In genomic region chr10:18844441-18845286, GRCm38 (mm10) we compare ENCODE assay signal across 8 mouse cellular contexts. TPM values are rescaled to one million over a fixed set of nuclear protein-coding genes. Genes with fewer than 3 reads are reported as not detected.
DNase-seq lines count a peak whose midpoint lies in the region; ATAC-seq and TF ChIP-seq lines count a peak whose summit lies in the region.

Gene Perp (plus strand): TSS chr10:18845020.

- H3K36me3 ChIP-seq in spleen, adult 2 months (ENCODE audit: control insufficient read depth, insufficient read depth, low read length): no peaks in the 10 kb centered on the region
- H3K36me3 ChIP-seq in heart, embryonic 11.5 days (ENCODE audit: control insufficient read depth, insufficient read depth, low read length): no peaks in the 10 kb centered on the region
- no peaks in the 10 kb centered on the region for H3K36me3 ChIP-seq in neural tube, embryonic 14.5 days (ENCODE audit: control insufficient read depth, insufficient read depth, low read length)

- peaks cover 7% of the 10 kb centered on the region; the same call in 1 of the 2 replicates for H3K4me1 ChIP-seq in spleen, adult 2 months (ENCODE audit: control insufficient read depth, insufficient read depth, insufficient read length)
- H3K4me1 ChIP-seq in cortical plate, adult 2 months (ENCODE audit: control insufficient read depth, insufficient read depth, low read length): no peaks in the 10 kb centered on the region
- no peaks in the 10 kb centered on the region; the same call in 1 of the 2 replicates for H3K4me1 ChIP-seq in heart, embryonic 11.5 days (ENCODE audit: control insufficient read depth, insufficient read depth, low read length)
- H3K4me1 ChIP-seq in lung, adult 2 months (ENCODE audit: control insufficient read depth, insufficient read depth, low read length): no peaks in the 10 kb centered on the region
- H3K4me1 ChIP-seq in neural tube, embryonic 14.5 days (ENCODE audit: control insufficient read depth, insufficient read depth, low read length): no peaks in the 10 kb centered on the region

- WGBS in spleen, adult 2 months: 8% methylated on average over 52 of the region's 54 CpGs
- WGBS in heart, embryonic 11.5 days (ENCODE audit: insufficient replicate concordance): 2% methylated on average over 50 of the region's 54 CpGs
- 4% methylated on average over 54 of the region's 54 CpGs for WGBS in lung, adult 2 months
- WGBS in neural tube, embryonic 14.5 days: 3% methylated on average over 49 of the region's 54 CpGs

- H3K4me3 ChIP-seq in spleen, adult 2 months (ENCODE audit: extremely low read depth, insufficient read depth, insufficient read length): peak within 1 kb of the TSS; percentile 55; the same call in 1 of the 2 replicates
- peak within 1 kb of the TSS; percentile 31 for H3K4me3 ChIP-seq in cortical plate, adult 2 months (ENCODE audit: insufficient read depth, low read length)
- H3K4me3 ChIP-seq in heart, embryonic 11.5 days (ENCODE audit: low read depth, low read length): peak within 1 kb of the TSS; percentile 70
- H3K4me3 ChIP-seq in lung, adult 2 months (replicated peaks; ENCODE audit: extremely low read depth, low read depth, low read length): peak within 1 kb of the TSS; percentile 53
- peak within 1 kb of the TSS; percentile 40 for H3K4me3 ChIP-seq in neural tube, embryonic 14.5 days (ENCODE audit: low read depth, low read length)

- peak; percentile 71; the same call in 1 of the 2 replicates for ATAC-seq in heart, embryonic 11.5 days (replicated peaks; ENCODE audit: insufficient number of reproducible peaks, low FRiP score, low TSS enrichment)
- ATAC-seq in neural tube, embryonic 14.5 days (ENCODE audit: low read depth): peak; percentile 90

- no peak for TF ChIP-seq POLR2A in spleen, adult 2 months (IDR thresholded peaks at IDR 0.05; ENCODE audit: low read depth, low read length)
- TF ChIP-seq POLR2A in cortical plate, adult 2 months (IDR thresholded peaks at IDR 0.05; ENCODE audit: extremely low read depth, insufficient read depth, low read length): no peak
- no peak for TF ChIP-seq POLR2A in lung, adult 2 months (IDR thresholded peaks at IDR 0.05; ENCODE audit: borderline replicate concordance, extremely low read depth, low read depth, low read length)

- H3K27me3 ChIP-seq in spleen, adult 2 months (ENCODE audit: control insufficient read depth, insufficient read depth, low read length): peaks cover 7% of the 10 kb centered on the region
- peaks cover 11% of the 10 kb centered on the region for H3K27me3 ChIP-seq in heart, embryonic 11.5 days (ENCODE audit: control insufficient read depth, insufficient read depth, low read length)
- H3K27me3 ChIP-seq in neural tube, embryonic 14.5 days (ENCODE audit: control insufficient read depth, insufficient read depth, low read length): no peaks in the 10 kb centered on the region; the same call in 1 of the 2 replicates

- peak within 1 kb of the TSS; percentile 86 for H3K9ac ChIP-seq in heart, embryonic 11.5 days (ENCODE audit: low read depth, low read length)
- H3K9ac ChIP-seq in neural tube, embryonic 14.5 days (replicated peaks; ENCODE audit: low read depth, low read length): peak within 1 kb of the TSS; percentile 41

- no peak within 1 kb of the TSS for H3K27ac ChIP-seq in spleen, adult 2 months (ENCODE audit: insufficient read depth, low read length)
- H3K27ac ChIP-seq in cortical plate, adult 2 months (ENCODE audit: insufficient read depth, low read length): no peak within 1 kb of the TSS
- no peak within 1 kb of the TSS for H3K27ac ChIP-seq in heart, embryonic 11.5 days (ENCODE audit: low read depth, low read length)
- H3K27ac ChIP-seq in neural tube, embryonic 14.5 days (ENCODE audit: low read depth, low read length): no peak within 1 kb of the TSS

- peak within 1 kb of the TSS; percentile 92 for H3K4me2 ChIP-seq in heart, embryonic 11.5 days
- H3K4me2 ChIP-seq in neural tube, embryonic 14.5 days (ENCODE audit: low read depth, low read length): peak within 1 kb of the TSS; percentile 85

- DNase-seq in spleen, adult 2 months (ENCODE audit: low read depth in 1 of 2, low spot score in 2 of 2): peak in 1 of 2 experiments; percentile 3
- DNase-seq in spleen, adult 12 weeks (ENCODE audit: low spot score): no peak
- peak; percentile 73 to 74 for DNase-seq in kidney, adult 8-10 months
- peak; percentile 68 for DNase-seq in lung, adult 2 months
- DNase-seq in urinary bladder, adult 2 months (ENCODE audit: low spot score): peak; percentile 78

- no peak for TF ChIP-seq CTCF in spleen, adult 2 months (IDR thresholded peaks at IDR 0.05; ENCODE audit: extremely low read depth, insufficient read depth, insufficient read length, insufficient replicate concordance)
- no peak for TF ChIP-seq CTCF in cortical plate, adult 2 months (IDR thresholded peaks at IDR 0.05; ENCODE audit: extremely low read depth, insufficient read depth, low read length)
- TF ChIP-seq CTCF in lung, adult 2 months (IDR thresholded peaks at IDR 0.05; ENCODE audit: insufficient read depth, low read length): no peak

- no peaks in the 10 kb centered on the region for H3K9me3 ChIP-seq in heart, embryonic 11.5 days (replicated peaks; ENCODE audit: control insufficient read depth, low read length)
- H3K9me3 ChIP-seq in neural tube, embryonic 14.5 days (ENCODE audit: control insufficient read depth, low read length): no peaks in the 10 kb centered on the region

RNA-seq across cellular contexts. Expression of gene Perp, which starts in this region (rescaled TPM):
- polyA plus RNA-seq in spleen, adult 2 months (2012; rRNA removed): 1.1 and 1.9 TPM in 2 replicates
- 5.7 and 6.6 TPM in 2 replicates for polyA plus RNA-seq in cortical plate, adult 2 months (2012; rRNA removed)
- 80.9 and 102 TPM in 2 replicates for polyA plus RNA-seq in heart, embryonic 11.5 days (2014; fragmentation: Nextera tagmentation; extraction: Ambion mirVana)
- polyA plus RNA-seq in lung, adult 2 months (2012; rRNA removed): 37.3 and 154 TPM in 2 replicates
- 6.8 and 8.7 TPM in 2 replicates for polyA plus RNA-seq in neural tube, embryonic 14.5 days (2014; fragmentation: Nextera tagmentation; extraction: Ambion mirVana)
- 246 and 252 TPM in 2 replicates for polyA plus RNA-seq in urinary bladder, adult 2 months (2012; rRNA removed)
